ENCODE assay signal across 12 mouse cellular contexts in the genomic region with DNA sequence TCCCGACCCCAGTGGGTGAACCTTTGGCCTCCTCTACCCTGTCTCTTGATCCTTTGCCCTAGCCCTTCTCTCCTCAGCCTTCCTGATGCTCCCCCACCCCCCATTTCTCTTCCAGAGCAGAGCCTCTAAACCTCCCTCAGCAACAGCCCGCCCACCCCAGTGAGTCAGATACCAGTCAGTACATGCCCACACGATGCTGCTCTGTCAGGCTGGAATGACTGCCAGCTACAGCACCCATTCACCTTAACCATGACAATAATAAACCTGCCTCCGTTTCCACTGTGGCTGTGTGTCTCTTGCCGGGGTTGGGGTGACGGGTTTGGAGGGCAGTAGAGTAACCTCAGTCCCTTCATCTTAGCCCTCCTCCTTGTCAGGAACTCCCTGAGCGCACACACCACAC. TPM values are rescaled to one million over a fixed set of nuclear protein-coding genes. Genes with fewer than 3 reads are reported as not detected.
DNase-seq lines count a peak whose midpoint lies in the region; ATAC-seq lines count a peak whose summit lies in the region.
"Had no signal": no experiment of that assay in that cellular context is flagged by ENCODE, and none has a peak within 500 bp of the region (broad histone marks: within the 10 kb centered on the region; RNA-seq: fewer than 3 reads in every experiment).

No protein-coding gene starts in this region.

- whole genome bisulfite sequencing in embryonic facial prominence, embryonic 15.5 days = 53% methylated on average over 7 of the region's 7 CpGs
- WGBS in liver, embryonic 16.5 days (ENCODE audit: insufficient replicate concordance) = 66% methylated on average over 7 of the region's 7 CpGs

- ATAC-seq in frontal cortex, adult (ENCODE audit: low TSS enrichment) = peak; percentile 81
- 0 out of 2 replicates have a peak, but pooled peaks have one; percentile 35 for ATAC-seq in embryonic facial prominence, embryonic 15.5 days (ENCODE audit: insufficient number of reproducible peaks, low FRiP score, low TSS enrichment, low read depth)
- ATAC-seq in liver, embryonic 16.5 days (ENCODE audit: low read depth) = no peak
- no peak for ATAC-seq in cerebellum, adult (ENCODE audit: insufficient number of reproducible peaks, low FRiP score, low TSS enrichment)

- no peaks in the 10 kb centered on the region; the same call in 1 of the 2 replicates for H3K4me1 ChIP-seq in embryonic facial prominence, embryonic 15.5 days
- H3K4me1 ChIP-seq in liver, embryonic 16.5 days (ENCODE audit: control insufficient read depth, low read depth, low read length) = peaks cover 8% of the 10 kb centered on the region
- H3K4me1 ChIP-seq: neural tube, embryonic 13.5 days had no signal

- 0 out of 2 replicates have a peak overlapping the region, but pooled peaks have one; percentile 15 for H3K4me2 ChIP-seq in embryonic facial prominence, embryonic 15.5 days (replicated peaks)
- H3K4me2 ChIP-seq in liver, embryonic 16.5 days (ENCODE audit: low read depth, low read length) = peak overlapping the region; percentile 40; the same call in 1 of the 2 replicates
- H3K4me2 ChIP-seq: intestine, embryonic 15.5 days; lung, embryonic 15.5 days; midbrain, embryonic 11.5 days; neural tube, embryonic 13.5 days had no signal

- H3K27ac ChIP-seq in embryonic facial prominence, embryonic 15.5 days (replicated peaks) = peak overlapping the region; percentile 55; the same call in 1 of the 2 replicates
- H3K27ac ChIP-seq in liver, embryonic 16.5 days (ENCODE audit: low read length) = no peak overlapping the region
- H3K27ac ChIP-seq: intestine, embryonic 15.5 days; lung, embryonic 15.5 days; neural tube, embryonic 13.5 days had no signal

- H3K27me3 ChIP-seq in embryonic facial prominence, embryonic 15.5 days = no peaks in the 10 kb centered on the region
- no peaks in the 10 kb centered on the region for H3K27me3 ChIP-seq in liver, embryonic 16.5 days (ENCODE audit: control insufficient read depth, insufficient read depth, low read depth, low read length)
- H3K27me3 ChIP-seq: intestine, embryonic 15.5 days; lung, embryonic 15.5 days; neural tube, embryonic 13.5 days had no signal

- H3K9ac ChIP-seq in embryonic facial prominence, embryonic 15.5 days = no peak overlapping the region
- H3K9ac ChIP-seq in liver, embryonic 16.5 days (ENCODE audit: low read depth, low read length) = no peak overlapping the region
- H3K9ac ChIP-seq: intestine, embryonic 15.5 days; lung, embryonic 15.5 days; neural tube, embryonic 13.5 days had no signal

- no peak overlapping the region for H3K4me3 ChIP-seq in embryonic facial prominence, embryonic 15.5 days (replicated peaks)
- no peak overlapping the region for H3K4me3 ChIP-seq in liver, embryonic 16.5 days (ENCODE audit: low read depth, low read length)
- H3K4me3 ChIP-seq: intestine, embryonic 15.5 days; lung, embryonic 15.5 days; neural tube, embryonic 13.5 days had no signal

- intact Hi-C loops in gastrocnemius, postnatal 36 days (cut with DNase I) = no loop called here

- H3K9me3 ChIP-seq in embryonic facial prominence, embryonic 15.5 days (replicated peaks) = no peaks in the 10 kb centered on the region
- H3K9me3 ChIP-seq in liver, embryonic 16.5 days (replicated peaks; ENCODE audit: control insufficient read depth, low read length) = no peaks in the 10 kb centered on the region
- H3K9me3 ChIP-seq: intestine, embryonic 15.5 days; lung, embryonic 15.5 days; neural tube, embryonic 13.5 days had no signal

- H3K36me3 ChIP-seq in embryonic facial prominence, embryonic 15.5 days = peaks cover 4% of the 10 kb centered on the region; the same call in 1 of the 2 replicates
- no peaks in the 10 kb centered on the region for H3K36me3 ChIP-seq in liver, embryonic 16.5 days (ENCODE audit: control insufficient read depth, insufficient read depth)
- H3K36me3 ChIP-seq: intestine, embryonic 15.5 days had no signal

- DNase-seq in frontal cortex, postnatal 10 days (ENCODE audit: low spot score in 2 of 2) = no peak
- peak; percentile 71 for DNase-seq in 3T3-L1 (ENCODE audit: low read depth, low spot score)
- DNase-seq in heart, adult 18-20 months = no peak
- DNase-seq in gastrocnemius, postnatal 36 days = no peak

RNA-seq across cellular contexts. Expression of gene Masp2, which starts 1.8 kb away (rescaled TPM):
- 0.39 and 0.40 TPM in 2 replicates for polyA plus RNA-seq in embryonic facial prominence, embryonic 15.5 days (2015; fragmentation: Nextera tagmentation; extraction: Ambion mirVana)
- 58.7 and 65.9 TPM in 2 replicates for polyA plus RNA-seq in liver, embryonic 16.5 days (2015; fragmentation: Nextera tagmentation; extraction: Ambion mirVana)
- total RNA-seq in heart, adult 18-20 months (2021) = under 1 TPM in 1 of 2 experiments, not detected in 1; 0.13 TPM
- total RNA-seq in gastrocnemius, postnatal 36 days (2021) = under 1 TPM; 0.17 to 0.77 TPM

RNA-seq across cellular contexts. Expression of gene Srm, which starts 12.8 kb away (rescaled TPM):
- 242 and 249 TPM in 2 replicates for polyA plus RNA-seq in embryonic facial prominence, embryonic 15.5 days (2015; fragmentation: Nextera tagmentation; extraction: Ambion mirVana)
- polyA plus RNA-seq in liver, embryonic 16.5 days (2015; fragmentation: Nextera tagmentation; extraction: Ambion mirVana) = 88.3 and 94.2 TPM in 2 replicates
- 10 to 100 TPM; 14.7 TPM for total RNA-seq in heart, adult 18-20 months (2021)
- 10 to 100 TPM; 10.2 to 14.4 TPM for total RNA-seq in gastrocnemius, postnatal 36 days (2021)

RNA-seq across cellular contexts. Expression of gene Tardbp, which starts 22.7 kb away (rescaled TPM):
- polyA plus RNA-seq in embryonic facial prominence, embryonic 15.5 days (2015; fragmentation: Nextera tagmentation; extraction: Ambion mirVana) = 282 and 285 TPM in 2 replicates
- 110 and 128 TPM in 2 replicates for polyA plus RNA-seq in liver, embryonic 16.5 days (2015; fragmentation: Nextera tagmentation; extraction: Ambion mirVana)
- total RNA-seq in heart, adult 18-20 months (2021) = 100 to 1,000 TPM; 125 to 126 TPM
- total RNA-seq in gastrocnemius, postnatal 36 days (2021) = 100 to 1,000 TPM in 1 of 2 experiments, 10 to 100 TPM in 1; 97.3 to 116 TPM

RNA-seq across cellular contexts. Expression of gene Gm572, which starts 39.0 kb away (rescaled TPM):
- not detected in 2 replicates for polyA plus RNA-seq in embryonic facial prominence, embryonic 15.5 days (2015; fragmentation: Nextera tagmentation; extraction: Ambion mirVana)
- polyA plus RNA-seq in liver, embryonic 16.5 days (2015; fragmentation: Nextera tagmentation; extraction: Ambion mirVana) = not detected in 2 replicates
- total RNA-seq in heart, adult 18-20 months (2021) = 1 to 10 TPM; 5.8 to 6.1 TPM
- 1 to 10 TPM; 5.6 to 6.8 TPM for total RNA-seq in gastrocnemius, postnatal 36 days (2021)
- polyA plus RNA-seq: intestine, embryonic 15.5 days; lung, embryonic 15.5 days; midbrain, embryonic 11.5 days; neural tube, embryonic 13.5 days had no signal

RNA-seq across cellular contexts. Expression of gene Exosc10, which starts 45.9 kb away (rescaled TPM):
- 82.7 and 87.6 TPM in 2 replicates for polyA plus RNA-seq in embryonic facial prominence, embryonic 15.5 days (2015; fragmentation: Nextera tagmentation; extraction: Ambion mirVana)
- polyA plus RNA-seq in liver, embryonic 16.5 days (2015; fragmentation: Nextera tagmentation; extraction: Ambion mirVana) = 30.3 and 31.4 TPM in 2 replicates
- 10 to 100 TPM; 33.7 to 39.3 TPM for total RNA-seq in heart, adult 18-20 months (2021)
- 10 to 100 TPM; 16.8 to 21.5 TPM for total RNA-seq in gastrocnemius, postnatal 36 days (2021)

Comparison
In these comparisons a context has a peak if more than half of its experiments do, and no peak if none do; other contexts are left out.
1. ATAC-seq: peak in frontal cortex, adult (single experiment) and embryonic facial prominence, embryonic 15.5 days (single experiment); none in liver, embryonic 16.5 days (single experiment) and cerebellum, adult (single experiment).